Mouse (Mus musculus) brain, embryonic 14.5 days (tissue): ENCODE data around the gene Sord.

Experiments used
- CTCF ChIP-seq: fragments of 200-500 bp; IDR thresholded peaks from 2 replicates; pipeline ENCODE4 v1.5.1; 2012; ENCODE audit warnings: inconsistent platforms, mild to moderate bottlenecking, moderate library complexity, borderline replicate concordance; ENCODE audit not compliant: insufficient read depth, insufficient read length; ENCODE audit errors: extremely low read depth
- POLR2A ChIP-seq: fragments of 200-500 bp; IDR thresholded peaks from 2 replicates; pipeline ENCODE4 v1.6.1; 2012; ENCODE audit warnings: mild to moderate bottlenecking, inconsistent platforms, borderline replicate concordance; ENCODE audit not compliant: poor library complexity, insufficient read depth, insufficient read length, severe bottlenecking; ENCODE audit errors: extremely low read depth

- TF ChIP-seq POLR2A: no peak
- TF ChIP-seq CTCF: no peak
Measured at GRCm38 (mm10) chr2:122298096-122298499, 63.5 kb downstream of the Sord start, which contains the start of gene Duox2.
